Mouse (Mus musculus): ENCODE measurements around the gene Ggn.
"Not testable (repeated sequence)": the region's sequence is repeated elsewhere in the genome, so short reads cannot be mapped to it uniquely, and the experiment has no call there.

Gene Ggn

DNA sequence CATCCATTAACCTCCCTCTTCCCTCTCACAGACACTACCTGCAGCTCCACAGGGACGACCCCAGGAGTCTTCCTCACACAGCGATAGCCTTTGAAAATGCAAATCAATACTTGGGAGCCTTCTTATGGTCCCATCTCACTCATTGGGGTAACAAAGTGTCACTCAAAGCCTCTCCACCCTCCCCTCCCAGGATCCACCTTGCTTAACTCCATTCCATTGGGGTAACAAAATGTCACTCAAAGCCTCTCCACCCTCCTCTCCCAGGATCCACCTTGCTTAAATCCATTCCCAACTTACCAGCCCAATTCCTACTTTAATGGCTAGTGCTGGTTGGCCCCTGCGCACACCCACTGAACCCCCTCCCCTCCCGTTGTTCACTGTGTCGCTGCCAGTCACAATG, 11.7 kb upstream of the Ggn start:
- DNase-seq (ENCODE audit: low spot score in 2 of 2) = no peak

GRCm38 (mm10) chr7:29162294-29162693, 7.7 kb upstream of the Ggn start:
- no peak for DNase-seq (ENCODE audit: low spot score in 2 of 2)

- peak in 1 of 2 experiments; percentile 30 for DNase-seq (ENCODE audit: low spot score in 2 of 2)
Measured at GRCm38 (mm10) chr7:29162750-29163525, 7.1 kb upstream of the Ggn start.

DNA sequence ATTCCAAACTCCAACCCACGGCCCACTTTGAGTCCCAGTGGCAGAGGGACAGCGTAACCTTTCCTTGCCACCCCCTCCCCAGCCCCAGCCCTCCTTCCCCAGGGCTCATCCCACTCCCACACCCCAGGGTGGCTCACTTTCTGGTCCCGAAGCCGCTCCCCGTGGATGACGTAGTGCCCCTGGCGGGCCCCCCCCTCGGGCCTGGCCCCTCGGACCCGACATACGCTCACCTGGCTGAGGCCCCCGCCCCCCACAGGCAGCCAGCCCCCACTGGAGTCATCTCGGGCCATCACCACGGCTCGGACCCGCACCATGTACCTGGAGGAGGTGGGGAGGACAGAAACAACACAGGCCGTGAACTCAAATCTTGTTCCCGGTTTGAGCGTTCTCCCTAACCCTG, 2.4 kb upstream of the Ggn start:
- DNase-seq (ENCODE audit: low spot score in 2 of 2) = no peak

DNA sequence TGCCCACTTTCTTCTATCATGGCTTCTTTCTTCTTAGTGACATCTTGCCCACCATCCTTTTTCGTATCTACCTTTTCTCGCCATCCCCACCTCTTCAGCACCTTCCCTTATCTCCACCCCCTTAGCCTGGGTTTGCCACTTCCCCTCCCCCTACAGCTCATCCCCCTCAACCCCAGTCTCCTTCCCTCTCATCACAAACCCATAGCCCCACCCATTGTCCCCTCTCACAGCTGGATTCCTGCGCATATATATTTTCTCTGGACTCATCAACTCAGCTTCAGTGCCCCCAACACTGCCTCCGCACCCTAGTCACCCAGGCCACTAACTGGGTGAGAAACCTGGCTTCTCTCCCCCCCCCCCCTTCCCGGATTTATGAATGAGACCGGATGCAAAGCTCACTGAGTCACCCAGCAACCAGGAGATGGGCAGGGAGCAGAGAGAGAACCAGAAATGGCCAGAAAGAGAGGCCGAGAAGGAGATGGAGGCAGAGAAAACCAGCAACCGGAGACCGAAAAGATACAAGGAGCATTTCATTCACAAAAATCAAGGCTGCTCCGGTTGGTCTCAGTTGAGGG, 1.8 kb upstream of the Ggn start:
- DNase-seq (ENCODE audit: low spot score in 2 of 2) = no peak

- DNase-seq (ENCODE audit: low spot score in 2 of 2) = no peak
Measured at GRCm38 (mm10) chr7:29168791-29169230, 1.2 kb upstream of the Ggn start.

DNA sequence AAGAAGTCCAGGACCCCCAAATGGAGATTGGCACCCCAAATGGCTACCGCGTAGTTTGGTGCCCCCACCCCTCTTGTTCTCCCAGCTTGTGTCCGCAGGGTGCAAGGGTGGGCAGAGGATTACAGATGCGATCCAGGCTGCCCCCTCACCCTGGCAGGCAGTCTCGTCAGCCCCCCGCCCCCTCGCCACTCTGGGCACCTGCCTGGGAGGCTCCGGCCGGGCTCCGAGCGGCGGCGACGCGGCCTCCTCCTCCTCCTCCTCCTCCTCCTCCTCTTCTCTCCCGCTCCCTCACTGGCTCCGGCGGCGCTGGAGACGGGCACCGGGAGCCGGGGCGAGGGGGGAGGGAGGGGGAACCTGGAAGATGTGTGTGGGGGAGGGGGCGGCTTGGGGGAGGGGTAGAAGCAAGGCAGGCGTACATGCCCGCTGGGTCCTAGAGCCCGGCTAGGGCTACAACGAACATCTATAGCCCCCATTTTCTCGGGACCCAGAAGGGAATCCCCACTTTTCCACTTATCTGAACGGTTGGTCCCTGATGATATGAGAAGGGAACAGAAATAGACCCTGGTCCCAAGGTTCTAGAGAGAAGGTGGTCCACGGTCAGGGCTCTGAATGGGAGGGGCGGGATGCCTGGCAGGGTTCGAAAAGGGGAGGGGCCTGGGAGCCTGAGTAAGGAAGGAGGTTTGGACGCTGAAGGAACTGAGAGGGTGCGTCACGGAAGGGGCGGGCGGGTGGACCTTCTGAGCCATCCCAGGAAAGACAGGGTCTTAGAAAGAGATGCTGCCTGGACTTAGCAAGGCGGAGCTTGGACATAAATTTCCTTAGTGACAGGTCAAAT, 562 bp upstream of the Ggn start:
- peak; percentile 44 to 72 for DNase-seq (ENCODE audit: low spot score in 2 of 2)

DNA sequence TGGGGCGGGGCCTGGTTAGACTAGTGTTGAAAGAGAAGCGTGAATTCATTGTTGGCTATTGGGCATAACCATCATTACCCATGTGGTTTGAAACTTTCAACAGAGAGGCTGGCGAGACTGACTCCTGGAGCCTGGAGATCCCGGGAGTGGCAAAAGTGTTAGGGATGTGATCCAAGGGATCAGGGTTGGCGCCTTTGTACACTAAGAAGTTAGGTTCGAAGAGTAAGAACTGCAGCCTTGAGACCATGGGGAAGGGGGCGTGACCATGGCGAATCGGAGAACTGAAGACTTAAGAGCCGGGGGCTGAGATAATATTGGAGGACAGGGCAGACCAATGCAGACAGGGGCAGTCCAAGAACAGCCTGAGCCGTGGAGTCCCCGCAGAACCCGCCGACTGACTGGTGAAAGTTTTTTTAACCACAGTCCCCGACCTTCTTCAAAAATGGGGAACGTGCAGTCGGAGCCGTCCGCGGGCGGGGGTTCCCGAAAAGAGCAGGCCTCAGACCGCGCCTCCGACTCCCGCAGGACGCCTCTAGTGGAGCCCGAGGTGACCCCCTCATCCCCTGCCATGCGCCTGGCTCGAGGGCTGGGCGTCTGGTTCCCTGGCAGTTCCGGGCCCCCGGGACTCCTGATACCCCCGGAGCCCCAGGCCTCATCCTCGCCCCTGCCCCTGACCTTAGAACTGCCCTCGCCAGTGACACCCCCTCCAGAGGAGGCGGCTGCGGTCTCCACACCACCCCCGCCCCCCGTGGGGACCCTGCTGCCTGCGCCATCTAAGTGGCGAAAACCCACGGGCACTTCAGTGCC, 948 bp downstream of the Ggn start:
- no peak for DNase-seq (ENCODE audit: low spot score in 2 of 2)

DNA sequence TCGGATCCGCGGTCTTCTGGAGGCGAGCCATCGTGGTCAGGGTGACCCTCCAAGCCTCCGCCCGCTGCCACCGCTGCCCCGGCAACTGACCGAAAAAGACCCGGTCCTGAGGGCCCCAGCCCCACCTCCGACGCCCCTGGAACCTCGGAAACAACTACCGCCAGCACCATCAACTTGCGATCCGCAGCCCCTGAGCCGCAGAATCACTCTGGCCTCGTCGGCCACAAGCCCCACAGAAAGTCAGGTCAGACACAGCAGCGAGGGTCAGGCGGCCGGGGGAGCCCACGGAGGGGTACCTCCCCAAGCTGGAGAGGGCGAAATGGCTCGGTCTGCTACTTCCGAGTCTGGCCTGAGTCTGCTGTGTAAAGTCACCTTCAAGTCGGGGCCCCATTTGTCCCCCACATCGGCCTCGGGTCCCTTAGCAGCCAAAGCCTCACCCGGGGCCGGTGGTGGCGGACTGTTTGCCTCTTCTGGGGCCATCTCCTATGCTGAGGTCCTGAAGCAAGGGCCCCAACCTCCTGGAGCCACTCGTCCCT, 1.6 kb downstream of the Ggn start:
- DNase-seq (ENCODE audit: low spot score in 2 of 2) = no peak

GRCm38 (mm10) chr7:29172390-29173016, 2.5 kb downstream of the Ggn start:
- no peak for DNase-seq (ENCODE audit: low spot score in 2 of 2)

DNA sequence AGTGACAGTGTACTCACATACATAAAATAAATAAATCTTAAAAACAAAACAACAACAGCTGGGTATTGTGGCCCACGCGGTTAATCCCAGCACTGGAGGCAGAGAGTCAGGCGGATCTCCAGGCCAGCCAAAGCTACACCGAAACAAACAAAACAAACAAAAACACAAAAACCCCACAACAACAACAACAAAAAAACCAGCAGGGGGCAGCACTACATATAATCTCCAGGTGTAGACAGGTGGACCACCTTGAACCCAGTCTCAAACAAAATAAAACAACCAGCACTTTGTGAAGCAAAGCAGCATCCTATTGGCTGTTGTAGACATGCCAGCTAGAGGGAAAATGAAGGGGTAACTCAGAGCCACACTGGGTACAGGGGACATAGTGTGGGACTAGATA, 8.1 kb downstream of the Ggn start:
- no peak for DNase-seq (ENCODE audit: low spot score in 2 of 2)

- DNase-seq (ENCODE audit: low spot score in 2 of 2) = no peak
Measured at GRCm38 (mm10) chr7:29179323-29179722, 9.3 kb downstream of the Ggn start.

GRCm38 (mm10) chr7:29180077-29180853, 10.3 kb downstream of the Ggn start, which contains the start of gene Psmd8:
Gene Psmd8, minus strand, starts transcription at chr7:29180701.
- peak; percentile 91 to 96 for DNase-seq (ENCODE audit: low spot score in 2 of 2)

GRCm38 (mm10) chr7:29180854-29181236, 10.8 kb downstream of the Ggn start:
- no peak for DNase-seq (ENCODE audit: low spot score in 2 of 2)

- not testable (repeated sequence) for DNase-seq (ENCODE audit: low spot score in 2 of 2)
Measured at GRCm38 (mm10) chr7:29181323-29181722, 11.3 kb downstream of the Ggn start.

- not testable (repeated sequence) for DNase-seq (ENCODE audit: low spot score in 2 of 2)
Measured at GRCm38 (mm10) chr7:29194230-29194629, 24.2 kb downstream of the Ggn start.

DNA sequence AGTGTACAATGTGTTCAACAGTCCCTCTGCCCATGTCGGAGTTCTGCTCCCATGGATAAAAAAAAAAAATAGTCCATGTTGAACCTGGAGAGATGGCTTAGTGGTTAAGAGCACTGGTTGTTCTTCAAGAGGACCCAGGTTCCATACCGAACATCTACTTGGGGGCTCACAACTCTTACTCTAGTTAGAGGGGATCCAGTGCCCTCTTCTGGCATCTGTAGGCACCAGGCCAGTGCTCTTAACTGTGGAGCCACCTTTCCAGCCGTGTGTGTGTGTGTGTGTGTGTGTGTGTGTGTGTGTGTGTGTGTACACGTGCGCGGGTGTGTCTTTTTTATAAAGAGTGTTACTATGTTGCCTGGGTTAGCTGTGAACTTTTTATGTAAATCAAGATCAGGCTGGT, 32.6 kb downstream of the Ggn start:
- no peak for DNase-seq (ENCODE audit: low spot score in 2 of 2)

- peak; percentile 33 to 35 for DNase-seq (ENCODE audit: low spot score in 2 of 2)
Measured at GRCm38 (mm10) chr7:29211013-29211412, 41.0 kb downstream of the Ggn start.

GRCm38 (mm10) chr7:29211415-29212198, 41.6 kb downstream of the Ggn start:
- peak; percentile 86 to 87 for DNase-seq (ENCODE audit: low spot score in 2 of 2)

Measured in urinary bladder, adult 18-20 months (tissue).